Mouse (Mus musculus) kidney, postnatal 36 days (tissue): Measurements from ENCODE around the gene Mybbp1a.

Source experiments
- DNase-seq, 2 experiments: peaks; one replicate each; pipeline ENCODE4 v3.0.0; 2021 to 2022; ENCODE audit warnings: mixed read lengths in 2 of 2

The Mybbp1a gene

GRCm38 (mm10) chr11:72440965-72441664 is at the start of gene Mybbp1a:
TSS of gene Mybbp1a (plus strand) at chr11:72441355.
- peak; percentile 98 to 99 for DNase-seq

GRCm38 (mm10) chr11:72393243-72393642 is 47.9 kb upstream of the Mybbp1a start:
- no peak for DNase-seq

- no peak for DNase-seq
These were observed 47.5 kb upstream of the Mybbp1a start for GRCm38 (mm10) chr11:72393669-72394068.

- no peak for DNase-seq
These were observed 46.5 kb upstream of the Mybbp1a start for GRCm38 (mm10) chr11:72394694-72395093.

GRCm38 (mm10) chr11:72395652-72396051 is 45.5 kb upstream of the Mybbp1a start:
- DNase-seq = no peak

- no peak for DNase-seq
These were observed 44.5 kb upstream of the Mybbp1a start for GRCm38 (mm10) chr11:72396621-72397020.

GRCm38 (mm10) chr11:72397072-72397471 is 44.1 kb upstream of the Mybbp1a start:
- peak; percentile 47 to 73 for DNase-seq

GRCm38 (mm10) chr11:72397811-72398525 is 43.2 kb upstream of the Mybbp1a start:
- no peak for DNase-seq

GRCm38 (mm10) chr11:72401068-72401467 is 40.1 kb upstream of the Mybbp1a start:
- DNase-seq = peak; percentile 52 to 62

GRCm38 (mm10) chr11:72402017-72402416 is 39.1 kb upstream of the Mybbp1a start:
- peak; percentile 66 to 67 for DNase-seq

GRCm38 (mm10) chr11:72402969-72403368 is 38.2 kb upstream of the Mybbp1a start:
- no peak for DNase-seq

- no peak for DNase-seq
These were observed 35.6 kb upstream of the Mybbp1a start for GRCm38 (mm10) chr11:72405532-72405931.

GRCm38 (mm10) chr11:72406079-72406675 is 35.0 kb upstream of the Mybbp1a start:
- no peak for DNase-seq

- no peak for DNase-seq
These were observed 34.1 kb upstream of the Mybbp1a start for GRCm38 (mm10) chr11:72407081-72407480.

- no peak for DNase-seq
These were observed 33.6 kb upstream of the Mybbp1a start for GRCm38 (mm10) chr11:72407574-72407973.

GRCm38 (mm10) chr11:72408451-72409170 is 32.5 kb upstream of the Mybbp1a start:
- no peak for DNase-seq

- DNase-seq = no peak
These were observed 31.3 kb upstream of the Mybbp1a start for GRCm38 (mm10) chr11:72409649-72410385.

GRCm38 (mm10) chr11:72410521-72411092 is 30.5 kb upstream of the Mybbp1a start:
- DNase-seq = peak; percentile 87 to 91

GRCm38 (mm10) chr11:72411093-72411921 is 29.8 kb upstream of the Mybbp1a start, which contains the start of gene Smtnl2:
TSS of gene Smtnl2 (minus strand) at chr11:72411713.
- peak; percentile 94 to 97 for DNase-seq

GRCm38 (mm10) chr11:72411945-72412344 is 29.2 kb upstream of the Mybbp1a start:
- no peak for DNase-seq

GRCm38 (mm10) chr11:72413016-72413415 is 28.1 kb upstream of the Mybbp1a start:
- DNase-seq = no peak
